Mouse (Mus musculus) embryonic fibroblast, embryonic 13.5 days (primary cell): ENCODE results near the gene Gm4858. TPM values are rescaled to one million over a fixed set of nuclear protein-coding genes. Genes with fewer than 3 reads are reported as not detected.
A peak's percentile ranks its signal among the peaks of the same experiment; 100 is the strongest.
"Not testable (repeated sequence)": the region's sequence is repeated elsewhere in the genome, so short reads cannot be mapped to it uniquely, and the experiment has no call there.

Experiments used
- H3K27ac ChIP-seq: 2 replicates; pipeline ENCODE4 v1.5.1; 2012; ENCODE audit warnings: low read length, control low read depth, inconsistent platforms; ENCODE audit not compliant: insufficient read depth
- H3K4me1 ChIP-seq: 2 replicates; pipeline ENCODE4 v1.6.1; 2011; ENCODE audit warnings: low read length; ENCODE audit not compliant: control insufficient read depth, insufficient read depth
- H3K4me3 ChIP-seq: 2 replicates; pipeline ENCODE4 v1.5.1; 2011; ENCODE audit warnings: mild to moderate bottlenecking, control low read depth, low read length; ENCODE audit not compliant: insufficient read depth
- CTCF ChIP-seq: IDR thresholded peaks from 2 replicates; pipeline ENCODE4 v1.5.1; 2011; ENCODE audit warnings: mild to moderate bottlenecking, control low read depth, low read length, moderate library complexity, borderline replicate concordance; ENCODE audit not compliant: insufficient read depth
- POLR2A ChIP-seq: IDR thresholded peaks from 2 replicates; pipeline ENCODE4 v1.6.1; 2011; ENCODE audit warnings: low read depth, mild to moderate bottlenecking, control low read depth, low read length, moderate library complexity
- polyA plus RNA-seq: library from polyadenylated mRNA; stranded (reverse); fragments of >200 nt; gene quantifications from 2 replicates; pipeline ENCODE4 v1.2.4, GENCODE M21; 2011; ENCODE audit warnings: low read depth; ENCODE audit not compliant: missing spikeins, insufficient read length

Gm4858 gene
- polyA plus RNA-seq = not detected in 2 replicates

DNA sequence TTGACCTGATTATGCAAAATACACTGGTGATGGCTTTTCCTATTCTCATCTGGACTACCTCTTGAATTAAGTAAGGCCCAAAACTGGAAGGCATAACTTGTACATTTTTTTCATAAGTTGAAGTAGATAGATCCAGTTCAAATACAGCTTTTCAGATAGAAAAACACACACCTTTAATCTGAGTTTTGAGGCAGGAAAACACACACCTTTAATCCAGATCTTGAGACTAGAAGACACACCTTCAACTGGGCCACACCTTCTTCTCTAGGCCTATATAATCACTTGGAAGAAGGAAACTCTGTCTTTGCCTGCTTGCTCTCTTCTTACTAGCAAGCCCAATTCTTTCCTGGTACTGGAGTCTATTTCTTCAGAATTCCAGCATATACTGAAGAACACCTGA lies at the start of gene Gm4858:
Gene Gm4858 (plus strand): TSS at position 301 of the 400 bp plus-strand sequence.
- not testable (repeated sequence) for H3K4me1 ChIP-seq, H3K4me3 ChIP-seq, H3K27ac ChIP-seq

DNA sequence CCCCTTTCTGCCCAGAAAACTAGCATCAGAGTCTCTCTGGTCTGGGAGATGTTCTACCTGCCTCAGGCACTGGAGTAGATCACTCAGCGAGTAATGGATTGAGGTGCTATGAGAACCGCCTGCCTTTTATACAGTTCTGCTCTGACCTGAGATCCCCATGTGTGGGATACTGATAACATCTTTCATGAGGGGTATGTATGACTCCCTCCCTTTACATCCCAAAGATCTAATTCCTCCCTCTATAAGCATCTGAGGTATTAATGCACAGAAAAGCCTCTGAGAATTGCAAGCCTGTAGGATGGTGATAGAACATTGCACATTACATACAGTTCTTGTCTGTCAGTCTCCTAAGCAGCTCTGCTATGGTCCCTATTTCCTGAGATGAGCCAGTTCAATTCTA lies 49.7 kb upstream of the Gm4858 start, which contains the start of gene Lce1m:
Gene Lce1m (minus strand): TSS at position 101 of the 400 bp plus-strand sequence.
- no peak within 1 kb of the TSS for H3K27ac ChIP-seq
- H3K4me1 ChIP-seq = peaks cover 18% of the 10 kb centered on the region; the same call in 1 of the 2 replicates
- H3K4me3 ChIP-seq = no peak within 1 kb of the TSS
- no peak for TF ChIP-seq POLR2A
- no peak for TF ChIP-seq CTCF

DNA sequence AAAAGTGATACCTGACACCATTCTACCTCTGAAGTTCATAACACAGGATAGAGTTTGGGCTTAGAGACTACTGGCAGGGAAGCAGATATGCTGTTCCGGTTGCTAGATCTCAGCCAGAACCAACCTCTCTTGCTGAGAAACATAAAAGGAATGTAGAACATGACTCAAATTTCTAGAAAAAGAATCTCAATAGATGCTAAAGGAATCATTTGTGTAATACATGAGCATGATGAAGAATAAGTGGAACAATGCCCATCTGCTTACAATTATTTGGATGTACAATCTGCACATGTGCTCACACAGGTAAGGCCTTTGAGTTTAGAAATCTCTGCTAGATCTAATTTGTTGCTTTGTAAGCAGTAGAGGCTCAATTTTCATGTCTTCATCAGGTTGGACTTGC lies 47.5 kb upstream of the Gm4858 start:
- no peak for TF ChIP-seq CTCF
- TF ChIP-seq POLR2A = no peak
- Histone ChIP-seq H3K27ac (peak overlapping the region; percentile 84), H3K4me1 (peaks cover 16% of the 10 kb centered on the region), H3K4me3 (no peak overlapping the region)

DNA sequence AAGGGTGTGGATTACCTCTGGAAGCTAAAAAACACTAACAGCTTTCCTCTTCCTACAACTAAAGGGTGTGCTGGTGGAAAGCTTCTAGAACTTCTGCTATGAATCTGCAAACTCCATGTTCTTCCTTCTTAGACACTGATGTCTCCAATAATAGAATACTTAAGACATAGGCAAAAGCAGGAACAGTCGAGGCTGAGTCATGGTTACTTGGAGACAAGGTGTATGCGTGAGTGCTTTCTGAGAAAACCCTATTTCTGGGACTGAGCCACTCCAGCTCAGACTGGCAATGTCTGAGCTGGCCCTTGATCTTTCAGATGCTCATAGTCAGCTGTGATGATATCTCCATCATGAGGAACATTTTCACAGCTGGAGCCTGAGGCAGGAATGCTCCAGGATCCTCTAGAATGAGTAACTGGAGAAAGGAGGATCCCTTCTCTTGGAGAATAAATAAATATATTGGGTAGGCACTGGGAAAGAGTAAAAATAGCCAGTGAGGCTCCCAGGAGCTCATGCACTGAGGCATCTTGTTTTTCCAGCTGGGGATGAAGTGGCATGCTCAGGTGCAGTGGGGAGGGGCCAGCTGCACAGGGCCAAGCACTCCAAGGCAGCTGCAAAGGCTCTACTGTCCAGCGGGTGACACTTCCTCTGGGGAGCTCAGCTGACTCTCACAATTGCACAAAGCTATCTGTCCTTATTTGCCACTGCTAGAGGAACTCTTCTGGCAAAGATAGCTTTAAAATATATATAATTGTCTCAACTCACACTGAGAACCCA lies 45.0 kb upstream of the Gm4858 start:
- Histone ChIP-seq H3K4me3 (no peak overlapping the region), H3K4me1 (peaks cover 16% of the 10 kb centered on the region), H3K27ac (peak overlapping the region; percentile 8; the same call in 1 of the 2 replicates)
- no peak for TF ChIP-seq CTCF
- TF ChIP-seq POLR2A = no peak

DNA sequence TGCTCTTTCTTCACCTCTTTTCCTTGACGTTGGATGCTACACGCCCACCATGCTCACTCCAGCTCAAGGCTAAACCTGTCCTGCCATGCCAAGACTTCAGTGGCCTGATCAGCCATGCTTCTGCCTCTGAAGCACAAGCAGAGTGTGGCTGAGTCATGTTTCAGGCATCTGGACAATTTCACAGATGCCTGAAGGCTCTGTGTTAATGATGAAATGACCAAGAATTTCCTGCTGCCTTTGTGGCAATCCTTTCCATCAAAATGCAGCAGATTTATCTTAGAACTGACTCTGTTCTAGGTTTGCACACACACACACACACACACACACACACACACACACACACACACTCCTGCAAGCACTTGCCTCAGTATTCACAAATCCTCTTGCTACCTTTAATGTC lies 43.1 kb upstream of the Gm4858 start:
- TF ChIP-seq POLR2A = no peak
- no peak for TF ChIP-seq CTCF
- no peak overlapping the region for H3K4me3 ChIP-seq
- peak overlapping the region; percentile 80 for H3K27ac ChIP-seq
- H3K4me1 ChIP-seq = peaks cover 16% of the 10 kb centered on the region

DNA sequence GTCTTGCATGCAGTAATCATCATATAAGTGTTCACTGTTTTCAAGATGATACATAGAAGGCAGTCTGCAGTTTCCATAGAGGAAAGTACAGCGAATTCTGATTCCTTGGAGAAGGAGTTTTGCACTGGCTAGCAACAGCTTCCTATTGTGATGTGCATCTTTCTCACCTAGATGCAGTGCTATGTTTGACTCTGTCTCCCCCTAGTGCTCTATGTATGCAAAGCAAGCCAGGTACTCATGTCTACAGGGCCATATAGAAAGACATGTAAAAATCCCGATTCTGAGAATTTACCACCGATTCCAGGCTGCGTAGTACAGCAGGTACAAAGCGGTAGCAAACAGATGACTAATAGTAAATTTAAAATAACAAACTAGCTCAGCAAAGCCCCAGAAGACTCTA lies 37.2 kb upstream of the Gm4858 start:
- Histone ChIP-seq H3K4me3 (no peak overlapping the region), H3K27ac (no peak overlapping the region), H3K4me1 (no peaks in the 10 kb centered on the region)
- TF ChIP-seq POLR2A = no peak
- 0 out of 2 replicates have a peak, but pooled peaks have one; percentile 15 for TF ChIP-seq CTCF

DNA sequence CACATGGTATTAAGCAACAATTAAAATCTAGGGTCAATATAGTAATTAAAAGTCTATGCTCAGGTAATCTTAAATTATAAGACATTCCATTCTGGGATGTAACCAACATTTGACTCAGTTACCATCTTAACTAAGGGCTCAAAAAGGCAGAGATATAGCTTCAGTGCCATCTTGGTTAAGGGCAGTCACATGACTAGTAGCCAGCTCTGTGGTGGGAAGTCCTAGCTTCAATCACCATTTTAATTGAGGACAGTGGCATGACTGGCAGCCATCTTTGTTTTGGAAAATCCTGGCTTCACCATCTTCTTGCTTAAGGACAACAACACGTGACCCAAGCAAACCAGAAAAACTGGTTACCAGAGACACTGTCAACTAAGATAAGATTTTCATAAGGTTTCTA lies 18.4 kb upstream of the Gm4858 start:
- Histone ChIP-seq H3K27ac (no peak overlapping the region), H3K4me1 (no peaks in the 10 kb centered on the region), H3K4me3 (no peak overlapping the region)
- no peak for TF ChIP-seq POLR2A
- no peak for TF ChIP-seq CTCF

DNA sequence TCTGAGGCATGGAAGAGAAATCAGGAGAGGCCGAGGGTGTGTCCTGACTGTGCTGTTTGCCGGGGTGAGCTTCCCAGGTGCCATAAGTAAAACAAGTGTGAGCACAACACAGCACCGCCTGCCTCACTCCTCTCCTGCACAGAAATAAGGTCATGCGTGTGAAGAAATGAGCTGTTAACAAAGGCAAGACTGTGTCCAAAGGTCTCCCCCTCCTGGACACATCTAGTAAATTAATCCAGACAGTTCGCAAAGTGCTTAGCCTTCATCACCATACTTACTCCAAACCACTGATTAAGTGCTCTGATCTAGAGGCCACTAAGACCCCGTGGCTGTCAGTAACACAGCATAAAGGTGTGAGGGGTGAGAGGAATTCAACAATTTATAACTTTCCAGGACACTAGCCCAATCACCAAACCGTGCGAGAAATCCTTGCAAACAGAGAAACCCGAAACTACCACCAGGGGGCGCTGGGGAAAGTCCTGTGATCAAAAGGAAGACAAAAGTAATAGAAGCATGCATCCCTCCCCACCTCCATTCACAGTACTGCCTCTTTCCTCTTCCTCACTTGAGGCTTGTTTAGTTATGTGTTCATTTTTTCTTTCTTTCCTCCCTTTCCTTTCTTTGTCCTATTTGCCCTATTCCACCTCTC lies 15.7 kb upstream of the Gm4858 start:
- no peak for TF ChIP-seq CTCF
- TF ChIP-seq POLR2A = no peak
- no peaks in the 10 kb centered on the region for H3K4me1 ChIP-seq
- H3K4me3 ChIP-seq = no peak overlapping the region
- H3K27ac ChIP-seq = no peak overlapping the region

DNA sequence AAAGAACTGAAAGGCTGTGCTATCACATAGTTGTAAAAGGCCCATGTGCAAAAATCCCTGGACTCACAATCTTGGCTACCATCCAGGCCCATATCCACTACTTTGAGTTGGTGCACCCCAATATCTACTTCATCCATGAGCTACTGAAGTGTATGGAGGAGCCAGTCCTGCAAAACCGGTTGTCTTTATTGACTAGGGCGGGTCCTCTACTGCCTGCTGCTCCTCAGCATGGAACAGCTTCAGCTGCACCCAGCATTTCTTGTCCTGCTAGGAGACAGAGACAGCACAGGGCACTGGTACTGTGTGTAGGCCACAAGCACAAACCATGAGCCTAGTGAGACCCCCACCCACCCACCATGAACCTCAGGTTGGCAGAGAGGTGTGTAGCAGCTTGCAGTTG lies 18.0 kb downstream of the Gm4858 start:
- Histone ChIP-seq H3K27ac (no peak overlapping the region), H3K4me1 (no peaks in the 10 kb centered on the region), H3K4me3 (no peak overlapping the region)
- no peak for TF ChIP-seq POLR2A
- TF ChIP-seq CTCF = no peak

DNA sequence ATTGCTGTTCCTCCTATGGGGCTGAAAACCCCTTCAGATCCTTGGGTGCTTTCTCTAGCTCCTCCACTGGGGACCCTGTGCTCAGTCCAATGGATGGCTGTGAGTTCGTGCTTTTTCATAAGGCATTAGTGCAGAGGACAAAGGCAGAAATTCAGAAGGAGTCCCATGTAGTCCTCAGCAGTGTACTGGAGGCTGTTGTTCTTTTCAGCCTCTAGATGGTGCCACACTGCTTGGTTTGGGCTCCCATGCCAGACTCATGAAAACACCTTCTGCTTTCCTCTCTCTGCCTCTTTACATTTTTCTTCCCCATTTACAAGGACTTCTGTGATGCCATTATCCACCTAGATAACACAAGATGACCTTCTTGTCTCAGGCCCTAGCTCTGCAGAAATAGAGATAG lies 25.0 kb downstream of the Gm4858 start:
- not testable (repeated sequence) for H3K4me3 ChIP-seq, H3K4me1 ChIP-seq, H3K27ac ChIP-seq

DNA sequence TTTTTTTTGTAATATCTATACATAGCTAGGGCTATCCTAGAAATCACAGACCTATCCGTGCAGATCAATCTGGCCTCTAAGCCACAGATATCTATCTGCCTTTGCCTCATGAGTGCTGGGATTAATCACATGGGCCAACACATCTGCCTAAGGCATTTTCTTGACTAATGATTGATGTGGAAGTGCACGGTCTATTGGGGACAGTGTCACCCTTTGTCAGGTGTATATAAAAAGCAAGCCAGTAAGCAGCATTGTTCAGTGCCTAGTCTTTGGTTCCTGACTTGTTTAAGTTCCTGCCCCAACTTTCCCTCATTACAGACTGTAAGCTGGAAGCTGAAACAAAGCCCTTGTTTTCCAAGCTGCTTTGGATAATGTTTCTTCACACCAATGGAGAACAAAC lies 27.8 kb downstream of the Gm4858 start:
- Histone ChIP-seq H3K27ac (no peak overlapping the region), H3K4me3 (no peak overlapping the region), H3K4me1 (no peaks in the 10 kb centered on the region)
- TF ChIP-seq POLR2A = no peak
- no peak for TF ChIP-seq CTCF
